Mouse (Mus musculus) lung, adult 2 months (tissue): Measurements from ENCODE around the gene Kif1bp.

Experiments
- CTCF ChIP-seq: fragments of 200-500 bp; IDR thresholded peaks from 2 replicates; pipeline ENCODE4 v1.5.1; 2011; ENCODE audit warnings: mild to moderate bottlenecking, low read length, control low read depth; ENCODE audit not compliant: insufficient read depth
- POLR2A ChIP-seq: fragments of 200-500 bp; IDR thresholded peaks from 2 replicates; pipeline ENCODE4 v1.6.1; 2011; ENCODE audit warnings: low read depth, mild to moderate bottlenecking, control low read depth, low read length, borderline replicate concordance; ENCODE audit errors: extremely low read depth

- TF ChIP-seq CTCF, result no peak
- no peak for TF ChIP-seq POLR2A
Observed at GRCm38 (mm10) chr10:62509032-62509656, 69.1 kb downstream of the Kif1bp start.
